Mouse (Mus musculus) limb, embryonic 11.5 days (tissue): ENCODE data around the gene Psme4. TPM values are rescaled to one million over a fixed set of nuclear protein-coding genes. Genes with fewer than 3 reads are reported as not detected.

Experiments
- ATAC-seq: fragments of 200-750 bp; cut with Nextera tagmentation; 2 replicates; pipeline ENCODE4 v1.8.0; 2017; ENCODE audit warnings: low read depth; ENCODE audit not compliant: insufficient number of reproducible peaks, low FRiP score, low TSS enrichment
- DNase-seq: peaks from one replicate; pipeline ENCODE4 v3.0.0-alpha.2; 2015; ENCODE audit warnings: low spot score
- H3K27ac ChIP-seq: fragments of 300-500 bp; sonication (generic); replicated peaks from 2 replicates; pipeline ENCODE4 v1.5.1; 2014; ENCODE audit warnings: low read depth, mild to moderate bottlenecking, low read length
- H3K27me3 ChIP-seq: fragments of 300-500 bp; sonication (generic); 2 replicates; pipeline ENCODE4 v1.6.1; 2014; ENCODE audit warnings: mild to moderate bottlenecking, low read length, mixed read lengths; ENCODE audit not compliant: control insufficient read depth, insufficient read depth
- H3K36me3 ChIP-seq: fragments of 300-500 bp; sonication (generic); 2 replicates; pipeline ENCODE4 v1.6.1; 2014; ENCODE audit warnings: mild to moderate bottlenecking, low read length, moderate library complexity, mixed read lengths; ENCODE audit not compliant: control insufficient read depth, insufficient read depth
- H3K4me1 ChIP-seq: fragments of 300-500 bp; sonication (generic); 2 replicates; pipeline ENCODE4 v1.6.1; 2014; ENCODE audit warnings: low read length, mixed read lengths; ENCODE audit not compliant: control insufficient read depth, insufficient read depth
- H3K4me2 ChIP-seq: fragments of 300-500 bp; sonication (generic); 2 replicates; pipeline ENCODE4 v1.6.1; 2014; ENCODE audit warnings: low read depth, mild to moderate bottlenecking, moderate library complexity; ENCODE audit not compliant: severe bottlenecking
- H3K4me3 ChIP-seq: fragments of 300-500 bp; sonication (generic); 2 replicates; pipeline ENCODE4 v1.5.1; 2014; ENCODE audit warnings: low read depth, low read length
- H3K9ac ChIP-seq: fragments of 300-500 bp; sonication (generic); 2 replicates; pipeline ENCODE4 v1.6.1; 2014; ENCODE audit warnings: mild to moderate bottlenecking, low read length
- H3K9me3 ChIP-seq: fragments of 300-500 bp; sonication (generic); 2 replicates; pipeline ENCODE4 v1.6.1; 2016; ENCODE audit warnings: low read length; ENCODE audit not compliant: control insufficient read depth
- WGBS: fragments of 180-500 bp; shearing (Covaris S2); extraction: QIAGEN DNeasy Blood & Tissue Kit; methylation state at CpG from one replicate; pipeline ENCODE4 v1.1.7; 2014; 5-methylcytosine and 5-hydroxymethylcytosine counted together
- polyA plus RNA-seq: library from polyadenylated mRNA; unstranded; fragments of >200 nt; fragmentation: Nextera tagmentation; extraction: Ambion mirVana; gene quantifications from 2 replicates; pipeline ENCODE4 v1.2.1, GENCODE M21; 2014

Gene Psme4
- polyA plus RNA-seq, 1 experiment from 2014 or later: 36.5 TPM

- 4% methylated on average over 41 of the region's 41 CpGs for WGBS
- Histone ChIP-seq H3K4me2 (peak within 1 kb of the TSS; percentile 88), H3K27me3 (no peaks in the 10 kb centered on the region), H3K4me1 (no peaks in the 10 kb centered on the region), H3K9me3 (no peaks in the 10 kb centered on the region), H3K4me3 (peak within 1 kb of the TSS; percentile 42), H3K9ac (peak within 1 kb of the TSS; percentile 48; the same call in 1 of the 2 replicates), H3K27ac (no peak within 1 kb of the TSS), H3K36me3 (no peaks in the 10 kb centered on the region)
- ATAC-seq (peak; percentile 86), DNase-seq (peak; percentile 67)
Observed at GRCm38 (mm10) chr11:30885171-30885871, 113.8 kb downstream of the Psme4 start, which contains the start of the genes Gpr75 and Asb3. TSS of gene Gpr75 (plus strand) at chr11:30885358. TSS of gene Asb3 (plus strand) at chr11:30885416.

GRCm38 (mm10) chr11:30888153-30888552 lies 116.6 kb downstream of the Psme4 start:
- Histone ChIP-seq H3K9me3 (no peaks in the 10 kb centered on the region), H3K27ac (no peak overlapping the region), H3K36me3 (no peaks in the 10 kb centered on the region), H3K4me3 (no peak overlapping the region), H3K27me3 (no peaks in the 10 kb centered on the region), H3K9ac (no peak overlapping the region), H3K4me2 (no peak overlapping the region), H3K4me1 (no peaks in the 10 kb centered on the region)
- WGBS: 85% methylated on average over 2 of the region's 2 CpGs
- DNase-seq (no peak), ATAC-seq (no peak)

GRCm38 (mm10) chr11:30896201-30896600 lies 124.7 kb downstream of the Psme4 start:
- no peak overlapping the region for H3K4me3 ChIP-seq
- DNase-seq: no peak
- H3K36me3 ChIP-seq: no peaks in the 10 kb centered on the region
- WGBS: 87% methylated on average over 1 of the region's 1 CpGs
- ATAC-seq: no peak
- no peaks in the 10 kb centered on the region for H3K27me3 ChIP-seq
- no peak overlapping the region for H3K27ac ChIP-seq
- H3K4me2 ChIP-seq: no peak overlapping the region
- no peak overlapping the region for H3K9ac ChIP-seq
- H3K9me3 ChIP-seq: no peaks in the 10 kb centered on the region
- no peaks in the 10 kb centered on the region for H3K4me1 ChIP-seq

GRCm38 (mm10) chr11:30899312-30899711 lies 127.8 kb downstream of the Psme4 start:
- H3K4me2 ChIP-seq: no peak overlapping the region
- H3K4me1 ChIP-seq: no peaks in the 10 kb centered on the region
- no peaks in the 10 kb centered on the region for H3K27me3 ChIP-seq
- no peak overlapping the region for H3K27ac ChIP-seq
- no peak overlapping the region for H3K4me3 ChIP-seq
- no peaks in the 10 kb centered on the region for H3K9me3 ChIP-seq
- DNase-seq (no peak), ATAC-seq (no peak)
- no peak overlapping the region for H3K9ac ChIP-seq
- H3K36me3 ChIP-seq: no peaks in the 10 kb centered on the region

- Histone ChIP-seq H3K36me3 (no peaks in the 10 kb centered on the region), H3K4me3 (no peak overlapping the region), H3K27ac (no peak overlapping the region), H3K9me3 (no peaks in the 10 kb centered on the region), H3K9ac (no peak overlapping the region), H3K27me3 (no peaks in the 10 kb centered on the region), H3K4me1 (no peaks in the 10 kb centered on the region), H3K4me2 (no peak overlapping the region)
- ATAC-seq (no peak), DNase-seq (no peak)
- 93% methylated on average over 3 of the region's 3 CpGs for WGBS
Observed at GRCm38 (mm10) chr11:30912311-30912710, 140.8 kb downstream of the Psme4 start.

- Histone ChIP-seq H3K27me3 (no peaks in the 10 kb centered on the region), H3K27ac (no peak overlapping the region), H3K4me3 (no peak overlapping the region), H3K4me1 (no peaks in the 10 kb centered on the region), H3K4me2 (no peak overlapping the region), H3K9me3 (no peaks in the 10 kb centered on the region), H3K36me3 (peaks cover 3% of the 10 kb centered on the region; the same call in 1 of the 2 replicates), H3K9ac (no peak overlapping the region)
- WGBS: 82% methylated on average over 1 of the region's 1 CpGs
- DNase-seq (no peak), ATAC-seq (no peak)
Observed at GRCm38 (mm10) chr11:30920641-30921040, 149.1 kb downstream of the Psme4 start.

- Histone ChIP-seq H3K27me3 (no peaks in the 10 kb centered on the region), H3K4me2 (no peak overlapping the region), H3K9ac (no peak overlapping the region), H3K27ac (no peak overlapping the region), H3K9me3 (no peaks in the 10 kb centered on the region), H3K4me3 (no peak overlapping the region), H3K36me3 (peaks cover 7% of the 10 kb centered on the region; the same call in 1 of the 2 replicates), H3K4me1 (no peaks in the 10 kb centered on the region)
- DNase-seq (no peak), ATAC-seq (no peak)
- 96% methylated on average over 3 of the region's 3 CpGs for WGBS
Observed at GRCm38 (mm10) chr11:30923283-30923682, 151.8 kb downstream of the Psme4 start.

- no peak for DNase-seq
- no peak for ATAC-seq
- no peak overlapping the region for H3K4me3 ChIP-seq
- H3K27ac ChIP-seq: no peak overlapping the region
- H3K9me3 ChIP-seq: no peaks in the 10 kb centered on the region
- no peak overlapping the region for H3K9ac ChIP-seq
- H3K27me3 ChIP-seq: no peaks in the 10 kb centered on the region
- no peak overlapping the region for H3K4me2 ChIP-seq
- no peaks in the 10 kb centered on the region for H3K4me1 ChIP-seq
- H3K36me3 ChIP-seq: peaks cover 7% of the 10 kb centered on the region; the same call in 1 of the 2 replicates
Observed at GRCm38 (mm10) chr11:30928079-30928478, 156.6 kb downstream of the Psme4 start.

GRCm38 (mm10) chr11:30928498-30928897 lies 157.0 kb downstream of the Psme4 start:
- Histone ChIP-seq H3K4me3 (no peak overlapping the region), H3K4me2 (no peak overlapping the region), H3K4me1 (no peaks in the 10 kb centered on the region), H3K27ac (no peak overlapping the region), H3K9ac (no peak overlapping the region), H3K36me3 (peaks cover 7% of the 10 kb centered on the region; the same call in 1 of the 2 replicates), H3K9me3 (no peaks in the 10 kb centered on the region), H3K27me3 (no peaks in the 10 kb centered on the region)
- ATAC-seq: no peak
- 100% methylated on average over 1 of the region's 1 CpGs for WGBS
- DNase-seq: no peak
